Mouse (Mus musculus): ENCODE data around the gene Nacc1. TPM values are rescaled to one million over a fixed set of nuclear protein-coding genes. Genes with fewer than 3 reads are reported as not detected.

Nacc1 gene
- polyA plus RNA-seq, 1 experiment = 7.0 TPM

DNA sequence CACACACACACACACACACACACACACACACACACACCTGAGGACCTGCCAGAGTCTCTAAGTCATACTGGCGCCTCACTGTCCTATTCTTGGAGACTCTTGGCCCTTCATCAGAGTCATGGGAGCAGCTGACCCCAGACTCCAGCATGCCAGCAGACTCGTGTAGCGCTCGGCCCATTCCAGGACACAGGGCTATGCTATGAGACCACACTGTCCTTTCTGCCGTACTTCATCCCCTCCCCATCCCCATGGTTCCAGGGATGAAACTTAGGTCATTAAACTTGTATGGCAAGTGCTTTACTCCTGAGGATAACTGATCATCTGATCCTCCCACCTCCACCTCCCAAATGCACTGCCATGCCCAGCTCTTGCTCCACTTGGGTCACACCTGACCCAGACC, 30.8 kb upstream of the Nacc1 start:
- TF ChIP-seq GATA1 (IDR thresholded peaks at IDR 0.05; ENCODE audit: low read length) (no peak), TAL1 (IDR thresholded peaks at IDR 0.05; ENCODE audit: low read length) (no peak)
- H3K4me1 ChIP-seq (ENCODE audit: control insufficient read depth) = peaks cover 81% of the 10 kb centered on the region
- no peaks in the 10 kb centered on the region for H3K9me3 ChIP-seq (ENCODE audit: control insufficient read depth, low read length)
- H3K27me3 ChIP-seq (ENCODE audit: control insufficient read depth) = peaks cover 5% of the 10 kb centered on the region
- peaks cover 65% of the 10 kb centered on the region for H3K36me3 ChIP-seq (ENCODE audit: control insufficient read depth)
- no peak overlapping the region for H3K4me3 ChIP-seq (replicated peaks)

GRCm38 (mm10) chr8:84716790-84717189, 29.1 kb upstream of the Nacc1 start:
- H3K4me1 ChIP-seq (ENCODE audit: control insufficient read depth) = peaks cover 81% of the 10 kb centered on the region

DNA sequence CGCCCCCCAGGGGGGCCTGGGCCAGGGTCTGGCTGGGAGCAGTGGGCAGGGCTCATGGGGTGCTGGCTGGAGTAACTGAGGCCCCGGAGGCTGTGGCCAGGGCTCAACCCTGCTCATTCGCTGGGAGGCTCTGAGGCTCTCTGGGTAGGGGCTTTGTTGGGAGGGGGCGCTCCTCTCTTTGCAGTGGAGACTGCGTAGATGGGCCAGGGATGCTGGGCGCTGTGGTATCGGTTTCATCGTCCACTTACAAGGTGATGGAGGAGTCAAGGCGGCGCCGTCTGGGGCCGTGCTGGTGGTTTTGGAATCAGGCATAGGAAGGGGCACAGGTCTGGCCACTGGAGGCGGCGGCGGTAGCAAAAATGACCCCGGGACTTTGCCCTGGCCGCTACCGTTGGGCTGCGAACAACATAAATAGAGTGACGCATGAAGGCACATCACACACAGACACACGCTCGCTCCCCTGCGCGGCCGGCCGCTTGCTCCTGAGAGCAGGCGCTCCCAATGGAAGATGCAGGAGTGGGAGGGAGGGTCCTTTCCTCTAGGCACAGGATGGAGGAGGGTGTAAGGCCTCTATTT, 28.3 kb upstream of the Nacc1 start:
- Histone ChIP-seq H3K9me3 (ENCODE audit: control insufficient read depth, low read length) (no peaks in the 10 kb centered on the region), H3K4me1 (ENCODE audit: control insufficient read depth) (peaks cover 81% of the 10 kb centered on the region), H3K4me3 (replicated peaks) (no peak overlapping the region), H3K27me3 (ENCODE audit: control insufficient read depth) (peaks cover 5% of the 10 kb centered on the region), H3K36me3 (ENCODE audit: control insufficient read depth) (peaks cover 59% of the 10 kb centered on the region)
- TF ChIP-seq GATA1 (IDR thresholded peaks at IDR 0.05; ENCODE audit: low read length) (no peak), TAL1 (IDR thresholded peaks at IDR 0.05; ENCODE audit: low read length) (no peak)

More at GRCm38 (mm10) chr8:84716790-84717189, 29.1 kb upstream of the Nacc1 start:
- H3K36me3 ChIP-seq (ENCODE audit: control insufficient read depth) = peaks cover 67% of the 10 kb centered on the region
- TF ChIP-seq TAL1 (IDR thresholded peaks at IDR 0.05; ENCODE audit: low read length) (no peak), GATA1 (IDR thresholded peaks at IDR 0.05; ENCODE audit: low read length) (no peak)
- no peak overlapping the region for H3K4me3 ChIP-seq (replicated peaks)
- H3K9me3 ChIP-seq (ENCODE audit: control insufficient read depth, low read length) = no peaks in the 10 kb centered on the region
- peaks cover 5% of the 10 kb centered on the region for H3K27me3 ChIP-seq (ENCODE audit: control insufficient read depth)

DNA sequence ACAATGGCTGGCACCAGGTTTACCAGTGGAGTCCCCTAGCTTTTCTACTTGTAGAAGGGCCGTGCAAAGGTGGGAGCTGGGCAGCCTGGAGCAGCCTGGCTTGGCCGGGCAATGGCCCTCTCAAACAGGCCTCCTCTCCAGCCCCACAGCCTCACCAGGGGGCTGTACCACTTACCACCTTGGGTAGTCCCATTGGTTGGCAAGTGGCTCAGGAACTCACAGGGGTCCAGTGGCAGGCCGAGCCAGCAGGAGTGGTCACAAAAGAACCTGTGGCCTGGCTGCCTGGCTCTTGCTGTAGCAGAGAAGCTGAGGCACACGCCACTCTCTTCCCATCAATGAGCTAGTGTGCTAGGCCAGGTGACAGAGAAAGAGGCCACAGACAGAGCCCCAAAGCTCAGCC, 26.5 kb upstream of the Nacc1 start:
- peaks cover 5% of the 10 kb centered on the region for H3K27me3 ChIP-seq (ENCODE audit: control insufficient read depth)
- H3K4me3 ChIP-seq (replicated peaks) = no peak overlapping the region
- H3K9me3 ChIP-seq (ENCODE audit: control insufficient read depth, low read length) = no peaks in the 10 kb centered on the region
- TF ChIP-seq TAL1 (IDR thresholded peaks at IDR 0.05; ENCODE audit: low read length) (no peak), GATA1 (IDR thresholded peaks at IDR 0.05; ENCODE audit: low read length) (no peak)
- peaks cover 41% of the 10 kb centered on the region for H3K36me3 ChIP-seq (ENCODE audit: control insufficient read depth)
- peaks cover 77% of the 10 kb centered on the region for H3K4me1 ChIP-seq (ENCODE audit: control insufficient read depth)

GRCm38 (mm10) chr8:84713381-84713780, 25.7 kb upstream of the Nacc1 start:
- H3K4me1 ChIP-seq (ENCODE audit: control insufficient read depth) = peaks cover 77% of the 10 kb centered on the region
- no peaks in the 10 kb centered on the region for H3K9me3 ChIP-seq (ENCODE audit: control insufficient read depth, low read length)
- peaks cover 33% of the 10 kb centered on the region for H3K36me3 ChIP-seq (ENCODE audit: control insufficient read depth)
- no peak overlapping the region for H3K4me3 ChIP-seq (replicated peaks)
- peaks cover 5% of the 10 kb centered on the region for H3K27me3 ChIP-seq (ENCODE audit: control insufficient read depth)
- TF ChIP-seq GATA1 (IDR thresholded peaks at IDR 0.05; ENCODE audit: low read length) = no peak
- no peak for TF ChIP-seq TAL1 (IDR thresholded peaks at IDR 0.05; ENCODE audit: low read length)

DNA sequence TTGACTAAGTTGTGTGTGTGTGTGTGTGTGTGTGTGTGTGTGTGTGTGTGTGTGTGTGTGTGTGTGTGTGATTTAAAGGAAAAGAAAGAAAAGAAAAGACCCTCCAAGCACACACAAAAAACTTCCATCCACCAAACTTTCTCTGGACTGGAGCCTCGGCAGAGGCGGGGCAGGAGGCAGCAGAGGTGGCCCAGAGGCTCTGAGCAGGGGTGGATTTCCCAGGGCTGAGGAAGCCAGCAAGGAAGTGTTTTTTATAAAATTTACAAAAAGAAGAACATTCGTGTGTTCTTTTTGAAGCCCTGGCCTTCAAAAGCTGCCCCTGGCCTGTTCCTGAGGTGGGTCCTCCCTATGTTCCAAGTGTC, 25.1 kb upstream of the Nacc1 start:
- no peak overlapping the region for H3K4me3 ChIP-seq (replicated peaks)
- H3K27me3 ChIP-seq (ENCODE audit: control insufficient read depth) = peaks cover 12% of the 10 kb centered on the region
- peaks cover 29% of the 10 kb centered on the region for H3K36me3 ChIP-seq (ENCODE audit: control insufficient read depth)
- no peaks in the 10 kb centered on the region for H3K9me3 ChIP-seq (ENCODE audit: control insufficient read depth, low read length)
- TF ChIP-seq GATA1 (IDR thresholded peaks at IDR 0.05; ENCODE audit: low read length) (no peak), TAL1 (IDR thresholded peaks at IDR 0.05; ENCODE audit: low read length) (no peak)
- peaks cover 78% of the 10 kb centered on the region for H3K4me1 ChIP-seq (ENCODE audit: control insufficient read depth)

DNA sequence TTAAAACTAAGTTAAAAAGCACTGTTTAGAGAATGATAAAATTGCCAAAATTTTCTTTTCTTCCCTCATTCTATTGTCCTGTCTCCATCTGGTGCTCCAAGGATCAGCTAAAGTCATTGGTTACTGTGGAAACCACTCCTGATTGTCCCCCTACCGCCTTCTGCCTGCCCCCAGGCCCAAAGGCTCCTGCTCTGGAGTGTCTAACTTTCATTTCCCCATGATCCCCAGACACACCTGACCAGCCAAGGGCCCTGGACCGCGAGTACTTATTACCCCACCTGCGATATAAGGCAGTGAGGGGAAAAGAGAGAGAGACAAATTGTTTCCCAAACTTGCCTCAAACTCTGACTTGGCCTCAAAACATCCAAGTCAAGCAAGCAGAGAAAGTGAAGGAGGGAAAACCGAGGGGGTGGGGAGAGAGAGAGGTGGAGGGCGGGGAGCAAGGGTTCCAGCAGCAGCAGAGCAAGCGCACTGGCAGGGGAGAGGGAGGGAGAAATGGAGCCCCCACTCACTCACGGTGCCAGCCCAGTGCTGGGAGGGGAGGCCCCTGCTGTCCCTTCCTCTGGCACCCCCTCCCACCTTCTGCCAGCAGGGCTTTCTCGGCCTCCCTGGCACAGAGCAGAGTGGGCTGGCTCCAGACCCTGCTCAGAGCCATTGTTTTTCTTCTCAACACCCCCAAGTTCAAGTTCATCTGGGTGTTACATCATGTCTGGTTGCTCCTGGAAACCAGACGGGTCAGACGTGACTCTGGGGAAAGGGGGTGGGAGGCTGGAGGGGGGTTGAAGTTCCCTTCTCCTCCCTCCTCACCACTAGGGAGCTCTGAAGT, 24.5 kb upstream of the Nacc1 start:
- H3K9me3 ChIP-seq (ENCODE audit: control insufficient read depth, low read length) = no peaks in the 10 kb centered on the region
- H3K27me3 ChIP-seq (ENCODE audit: control insufficient read depth) = peaks cover 18% of the 10 kb centered on the region
- peaks cover 25% of the 10 kb centered on the region for H3K36me3 ChIP-seq (ENCODE audit: control insufficient read depth)
- no peak overlapping the region for H3K4me3 ChIP-seq (replicated peaks)
- peaks cover 79% of the 10 kb centered on the region for H3K4me1 ChIP-seq (ENCODE audit: control insufficient read depth)
- TF ChIP-seq TAL1 (IDR thresholded peaks at IDR 0.05; ENCODE audit: low read length) (no peak), GATA1 (IDR thresholded peaks at IDR 0.05; ENCODE audit: low read length) (no peak)

DNA sequence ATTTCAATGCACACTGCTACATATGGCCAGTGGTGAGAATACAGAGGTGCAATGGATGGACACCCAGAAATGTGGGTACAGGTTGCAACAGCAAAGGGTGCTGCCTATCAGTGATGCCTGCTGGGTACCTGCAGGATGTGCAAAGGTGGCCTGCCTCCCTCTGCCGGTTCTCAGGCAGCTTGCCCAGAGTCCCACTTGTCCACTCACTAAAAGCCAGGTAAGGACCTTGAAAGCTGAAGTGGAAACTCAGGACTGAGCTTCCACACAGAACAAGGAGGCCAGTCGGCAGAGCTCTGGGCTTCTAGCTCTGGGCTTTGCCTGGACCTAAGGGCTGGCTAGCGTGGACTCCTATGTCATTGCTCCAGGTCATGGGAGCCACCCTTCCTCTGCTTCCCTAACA, 23.6 kb upstream of the Nacc1 start:
- Histone ChIP-seq H3K4me1 (ENCODE audit: control insufficient read depth) (peaks cover 83% of the 10 kb centered on the region), H3K4me3 (replicated peaks) (no peak overlapping the region), H3K27me3 (ENCODE audit: control insufficient read depth) (peaks cover 26% of the 10 kb centered on the region), H3K9me3 (ENCODE audit: control insufficient read depth, low read length) (no peaks in the 10 kb centered on the region; the same call in 1 of the 2 replicates), H3K36me3 (ENCODE audit: control insufficient read depth) (peaks cover 20% of the 10 kb centered on the region)
- TF ChIP-seq GATA1 (IDR thresholded peaks at IDR 0.05; ENCODE audit: low read length) (no peak), TAL1 (IDR thresholded peaks at IDR 0.05; ENCODE audit: low read length) (no peak)

GRCm38 (mm10) chr8:84709931-84710330, 22.3 kb upstream of the Nacc1 start:
- Histone ChIP-seq H3K36me3 (ENCODE audit: control insufficient read depth) (peaks cover 15% of the 10 kb centered on the region), H3K4me3 (replicated peaks) (no peak overlapping the region), H3K9me3 (ENCODE audit: control insufficient read depth, low read length) (no peaks in the 10 kb centered on the region; the same call in 1 of the 2 replicates), H3K27me3 (ENCODE audit: control insufficient read depth) (peaks cover 39% of the 10 kb centered on the region), H3K4me1 (ENCODE audit: control insufficient read depth) (peaks cover 88% of the 10 kb centered on the region)
- TF ChIP-seq TAL1 (IDR thresholded peaks at IDR 0.05; ENCODE audit: low read length) = no peak
- no peak for TF ChIP-seq GATA1 (IDR thresholded peaks at IDR 0.05; ENCODE audit: low read length)
